Mouse (Mus musculus) CD4-positive, CD25-positive, alpha-beta regulatory T cell, adult 9 weeks (primary cell): ENCODE results near the gene Gfra1. TPM values are rescaled to one million over a fixed set of nuclear protein-coding genes. Genes with fewer than 3 reads are reported as not detected.

Experiments
- polyA plus RNA-seq: library from polyadenylated mRNA; unstranded; fragments of 100-300 nt; shearing (Covaris generic); gene quantifications from one replicate; pipeline ENCODE4 v1.2.1, GENCODE M21; 2017

Gfra1 gene
- 0.82 TPM for polyA plus RNA-seq

DNA sequence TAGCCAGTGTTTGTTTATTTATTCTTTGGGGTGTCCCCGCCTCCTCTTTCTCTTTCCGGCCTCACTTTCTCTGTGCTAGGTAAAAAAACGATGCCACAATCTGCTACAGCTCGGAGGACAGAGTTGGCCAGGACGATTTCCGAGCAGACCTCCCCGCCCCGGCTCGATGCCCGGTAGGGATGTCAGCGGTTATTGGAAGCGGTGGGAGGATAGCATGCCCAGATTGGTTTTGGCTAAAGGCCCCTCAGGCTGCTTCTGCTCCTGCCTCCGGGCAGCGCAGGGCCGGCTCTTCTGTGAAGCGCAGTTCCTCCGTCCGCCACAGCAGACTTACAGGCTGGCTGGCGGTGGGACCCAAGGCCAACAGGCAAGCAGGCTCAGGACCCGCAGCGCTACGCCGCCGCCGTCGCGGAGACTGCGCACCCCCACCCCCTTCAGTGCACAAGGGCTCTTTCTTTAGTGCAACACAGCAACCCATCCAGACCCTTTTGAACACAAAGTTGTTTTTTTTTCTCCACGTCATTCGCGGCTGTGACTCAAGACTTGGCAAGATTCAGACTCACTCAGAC lies at the start of gene Gfra1:
Gene Gfra1 (minus strand): TSS at position 414 of the 566 bp plus-strand sequence.

Other genes with a start within 250 kb of the Gfra1 start
- gene Ccdc172, start 56.1 kb upstream of the Gfra1 start, polyA plus RNA-seq: not detected
- gene Pnlip, start 196.6 kb upstream of the Gfra1 start, polyA plus RNA-seq: not detected